Mouse (Mus musculus) brain, embryonic 14.5 days (tissue): ENCODE data around the gene C1qtnf6.

Experiments
- CTCF ChIP-seq: fragments of 200-500 bp; IDR thresholded peaks from 2 replicates; pipeline ENCODE4 v1.5.1; 2012; ENCODE audit warnings: inconsistent platforms, mild to moderate bottlenecking, moderate library complexity, borderline replicate concordance; ENCODE audit not compliant: insufficient read depth, insufficient read length; ENCODE audit errors: extremely low read depth
- POLR2A ChIP-seq: fragments of 200-500 bp; IDR thresholded peaks from 2 replicates; pipeline ENCODE4 v1.6.1; 2012; ENCODE audit warnings: mild to moderate bottlenecking, inconsistent platforms, borderline replicate concordance; ENCODE audit not compliant: poor library complexity, insufficient read depth, insufficient read length, severe bottlenecking; ENCODE audit errors: extremely low read depth

GRCm38 (mm10) chr15:78557693-78558535, 26.7 kb upstream of the C1qtnf6 start:
- TF ChIP-seq POLR2A (no peak), CTCF (no peak)
